Mouse (Mus musculus) neural tube, embryonic 15.5 days (tissue): ENCODE measurements around the gene Gm29110. TPM values are rescaled to one million over a fixed set of nuclear protein-coding genes. Genes with fewer than 3 reads are reported as not detected.
"Not testable (repeated sequence)": the region's sequence is repeated elsewhere in the genome, so short reads cannot be mapped to it uniquely, and the experiment has no call there.

Source experiments
- ATAC-seq: fragments of 200-750 bp; cut with Nextera tagmentation; 2 replicates; pipeline ENCODE4 v1.8.0; 2017; ENCODE audit warnings: mild to moderate bottlenecking, moderate TSS enrichment, moderate library complexity; ENCODE audit not compliant: low FRiP score
- H3K27ac ChIP-seq: fragments of 300-500 bp; sonication (generic); replicated peaks from 2 replicates; pipeline ENCODE4 v1.5.1; 2015; ENCODE audit warnings: mild to moderate bottlenecking, inconsistent platforms
- H3K27me3 ChIP-seq: fragments of 300-500 bp; sonication (generic); replicated peaks from 2 replicates; pipeline ENCODE4 v1.6.1; 2015; ENCODE audit warnings: inconsistent platforms
- H3K36me3 ChIP-seq: fragments of 300-500 bp; sonication (generic); 2 replicates; pipeline ENCODE4 v1.6.1; 2015; ENCODE audit warnings: inconsistent platforms
- H3K4me1 ChIP-seq: fragments of 300-500 bp; sonication (generic); 2 replicates; pipeline ENCODE4 v1.6.1; 2015; ENCODE audit warnings: inconsistent platforms
- H3K4me2 ChIP-seq: fragments of 300-500 bp; sonication (generic); 2 replicates; pipeline ENCODE4 v1.6.1; 2015; ENCODE audit warnings: inconsistent platforms, mild to moderate bottlenecking, moderate library complexity
- H3K4me3 ChIP-seq: fragments of 300-500 bp; sonication (generic); replicated peaks from 2 replicates; pipeline ENCODE4 v1.5.1; 2015; ENCODE audit warnings: mild to moderate bottlenecking, inconsistent platforms
- H3K9ac ChIP-seq: fragments of 300-500 bp; sonication (generic); replicated peaks from 2 replicates; pipeline ENCODE4 v1.6.1; 2015; ENCODE audit warnings: mild to moderate bottlenecking, inconsistent platforms
- H3K9me3 ChIP-seq: fragments of 300-500 bp; sonication (generic); replicated peaks from 2 replicates; pipeline ENCODE4 v1.6.1; 2016; ENCODE audit warnings: inconsistent platforms
- WGBS: fragments of 180-500 bp; shearing (Covaris S2); methylation state at CpG from one replicate; pipeline ENCODE4 v1.1.7; 2015; ENCODE audit warnings: mixed read lengths; 5-methylcytosine and 5-hydroxymethylcytosine counted together
- polyA plus RNA-seq: library from polyadenylated mRNA; unstranded; fragments of >200 nt; fragmentation: Nextera tagmentation; extraction: Ambion mirVana; gene quantifications from 2 replicates; pipeline ENCODE4 v1.2.1, GENCODE M21; 2015

Gm29110 gene
- not detected in 2 replicates for polyA plus RNA-seq

- 81% methylated on average over 4 of the region's 6 CpGs for WGBS
- not testable (repeated sequence) for H3K4me2 ChIP-seq, H3K27me3 ChIP-seq, ATAC-seq, H3K9me3 ChIP-seq, H3K36me3 ChIP-seq, H3K4me1 ChIP-seq, H3K4me3 ChIP-seq, H3K9ac ChIP-seq, H3K27ac ChIP-seq
These were observed at the start of gene Gm29110 for GRCm38 (mm10) chrY:74470231-74470630. Gene Gm29110, plus strand, starts transcription at chrY:74470531.

Other genes with a start within 250 kb of the Gm29110 start
- not detected in 2 replicates for gene Gm21913, start 153.4 kb downstream of the Gm29110 start, polyA plus RNA-seq